Mouse (Mus musculus) CH12.LX (cell line): ENCODE measurements at regions not wholly inside any gene's neighbourhood (a gene's known extent, or its start where the extent isn't known, plus 50 kb on each side); places are given as distances from the start of the nearest gene placed in this dataset.

Experiments used
- DNase-seq: peaks from one replicate; pipeline ENCODE4 v3.0.0-alpha.2; 2013; ENCODE audit errors: extremely low read depth
- H3K27ac ChIP-seq: 2 replicates; pipeline ENCODE4 v1.5.1; 2012; ENCODE audit warnings: low read depth, mild to moderate bottlenecking, control low read depth, moderate library complexity; ENCODE audit not compliant: insufficient read depth
- H3K27me3 ChIP-seq: replicated peaks from 2 replicates; pipeline ENCODE3; 2012; ENCODE audit warnings: inconsistent platforms
- H3K36me3 ChIP-seq, 2 experiments: replicated peaks in 1 of 2; 2 replicates each; pipeline versions ENCODE3 to v1.6.1; 2012; ENCODE audit warnings: inconsistent platforms in 1 of 2, low read length in 1 of 2, mild to moderate bottlenecking in 1 of 2, mixed read lengths in 1 of 2, moderate library complexity in 1 of 2; ENCODE audit not compliant: control insufficient read depth in 1 of 2, insufficient read depth in 1 of 2
- H3K4me1 ChIP-seq, 2 experiments: 2 replicates each; pipeline ENCODE4 v1.6.1; 2012; ENCODE audit warnings: inconsistent platforms in 1 of 2, moderate library complexity in 1 of 2; ENCODE audit not compliant: insufficient read depth in 2 of 2, control insufficient read depth in 1 of 2
- H3K4me2 ChIP-seq: 2 replicates; pipeline ENCODE4 v1.6.1; 2012; ENCODE audit warnings: low read depth, mild to moderate bottlenecking, control low read depth; ENCODE audit not compliant: poor library complexity, insufficient read depth, severe bottlenecking
- H3K4me3 ChIP-seq, 3 experiments: fragments of 150-350 bp in 1 of 3; sonication (generic) in 1 of 3; replicated peaks in 1 of 3; 2 replicates each; pipeline versions ENCODE3 to v1.5.1; 2011 to 2012; ENCODE audit warnings: low read depth in 2 of 3, low read length in 2 of 3, mild to moderate bottlenecking in 2 of 3, moderate library complexity in 2 of 3, control low read depth in 1 of 3, improper control_type of control experiment in 1 of 3, inconsistent platforms in 1 of 3, mixed read lengths in 1 of 3; ENCODE audit not compliant: poor library complexity in 1 of 3
- H3K79me2 ChIP-seq: replicated peaks from 2 replicates; pipeline ENCODE4 v1.6.1; 2012; ENCODE audit warnings: mild to moderate bottlenecking, moderate library complexity; ENCODE audit not compliant: control insufficient read depth, poor library complexity, insufficient read depth, severe bottlenecking; ENCODE audit errors: extremely low read depth
- H3K9ac ChIP-seq: 2 replicates; pipeline ENCODE4 v1.6.1; 2012; ENCODE audit warnings: low read depth, mild to moderate bottlenecking, control low read depth, moderate library complexity; ENCODE audit not compliant: insufficient read depth
- H3K9me3 ChIP-seq: replicated peaks from 2 replicates; pipeline ENCODE3; 2012; ENCODE audit warnings: low read length, inconsistent platforms, mixed read lengths
- CTCF ChIP-seq, 2 experiments: IDR thresholded peaks in 1 of 2; conservative IDR thresholded peaks in 1 of 2; 2 replicates each; pipeline ENCODE4 v1.5.1; 2011 to 2012; ENCODE audit warnings: low read depth in 2 of 2, low read length in 2 of 2, improper control_type of control experiment in 1 of 2, inconsistent platforms in 1 of 2, mild to moderate bottlenecking in 1 of 2, moderate library complexity in 1 of 2
- E2F4 ChIP-seq: IDR thresholded peaks from 2 replicates; pipeline ENCODE4 v1.6.1; 2011; ENCODE audit warnings: low read depth, low read length, improper control_type of control experiment; ENCODE audit not compliant: insufficient replicate concordance
- EP300 ChIP-seq: IDR thresholded peaks from 2 replicates; pipeline ENCODE4 v1.6.1; 2011; ENCODE audit warnings: low read length, improper control_type of control experiment
- GABPA ChIP-seq: IDR thresholded peaks from 2 replicates; pipeline ENCODE4 v1.6.1; 2012; ENCODE audit warnings: low read depth, low read length, improper control_type of control experiment, inconsistent platforms; ENCODE audit not compliant: insufficient replicate concordance
- HCFC1 ChIP-seq: IDR thresholded peaks from 2 replicates; pipeline ENCODE4 v1.6.1; 2012; ENCODE audit warnings: low read depth, mild to moderate bottlenecking, inconsistent platforms, low read length, improper control_type of control experiment
- IRF4 ChIP-seq: IDR thresholded peaks from 2 replicates; pipeline ENCODE4 v1.6.1; 2014; ENCODE audit warnings: low read depth, mild to moderate bottlenecking, inconsistent platforms, low read length, improper control_type of control experiment
- JUN ChIP-seq: IDR thresholded peaks from 2 replicates; pipeline ENCODE4 v1.6.1; 2011; ENCODE audit warnings: low read depth, mild to moderate bottlenecking, low read length, improper control_type of control experiment, moderate library complexity; ENCODE audit not compliant: insufficient read depth
- MEF2A ChIP-seq: IDR thresholded peaks from 2 replicates; pipeline ENCODE4 v1.6.1; 2014; ENCODE audit warnings: low read depth, mild to moderate bottlenecking, inconsistent platforms, low read length, improper control_type of control experiment, borderline replicate concordance
- MXI1 ChIP-seq: IDR thresholded peaks from 2 replicates; pipeline ENCODE4 v1.6.1; 2011; ENCODE audit warnings: mild to moderate bottlenecking, low read depth, low read length, improper control_type of control experiment
- MYC ChIP-seq: IDR thresholded peaks from 2 replicates; pipeline ENCODE4 v1.6.1; 2011; ENCODE audit warnings: low read depth, mild to moderate bottlenecking, improper control_type of control experiment, low read length
- NRF1 ChIP-seq: IDR thresholded peaks from 2 replicates; pipeline ENCODE4 v1.6.1; 2014; ENCODE audit warnings: low read depth, mild to moderate bottlenecking, inconsistent platforms, low read length, improper control_type of control experiment, moderate library complexity
- POLR2A ChIP-seq: IDR thresholded peaks from 2 replicates; pipeline ENCODE4 v1.6.1; 2011; ENCODE audit warnings: low read depth, mild to moderate bottlenecking, improper control_type of control experiment, low read length
- POLR2AphosphoS2 ChIP-seq: IDR thresholded peaks from 2 replicates; pipeline ENCODE4 v1.6.1; 2011; ENCODE audit warnings: low read depth, low read length, improper control_type of control experiment
- RAD21 ChIP-seq: IDR thresholded peaks from 2 replicates; pipeline ENCODE4 v1.6.1; 2011; ENCODE audit warnings: low read depth, mild to moderate bottlenecking, low read length, improper control_type of control experiment, moderate library complexity
- RCOR1 ChIP-seq: conservative IDR thresholded peaks from 2 replicates; pipeline ENCODE4 v1.6.1; 2012; ENCODE audit warnings: low read depth, mild to moderate bottlenecking, inconsistent platforms, low read length, improper control_type of control experiment
- SIN3A ChIP-seq: IDR thresholded peaks from 2 replicates; pipeline ENCODE4 v1.6.1; 2012; ENCODE audit warnings: low read length, improper control_type of control experiment, inconsistent platforms
- SMC3 ChIP-seq: IDR thresholded peaks from 2 replicates; pipeline ENCODE4 v1.6.1; 2011; ENCODE audit warnings: low read depth, low read length, improper control_type of control experiment
- TCF12 ChIP-seq: IDR thresholded peaks from 2 replicates; pipeline ENCODE4 v1.6.1; 2014; ENCODE audit warnings: low read depth, mild to moderate bottlenecking, inconsistent platforms, low read length, improper control_type of control experiment
- ZKSCAN1 ChIP-seq: IDR thresholded peaks from 2 replicates; pipeline ENCODE4 v1.6.1; 2012; ENCODE audit warnings: low read depth, inconsistent platforms, low read length, improper control_type of control experiment, borderline replicate concordance
- ZNF384 ChIP-seq: IDR thresholded peaks from 2 replicates; pipeline ENCODE4 v1.6.1; 2012; ENCODE audit warnings: low read depth, low read length, improper control_type of control experiment, inconsistent platforms
- dilution Hi-C: fragments of 300-500 bp; cut with MboI; formaldehyde crosslinking; loops from 2 replicates; pipeline ENCODE4 v1.14.3; 2020; ENCODE audit warnings: low sequenced_read_pairs; ENCODE audit not compliant: extremely low pct_unique_long_range_greater_than_20kb, extremely low pct_ligation_motif_present
- in situ Hi-C: fragments of 300-500 bp; cut with MboI; formaldehyde crosslinking; loops from 3 replicates; pipeline ENCODE4 v1.14.3; 2019; ENCODE audit warnings: low sequenced_read_pairs, low pct_ligation_motif_present, low pct_unique_long_range_greater_than_20kb, mixed read lengths

- no peaks in the 10 kb centered on the region for H3K79me2 ChIP-seq
- H3K9me3 ChIP-seq: no peaks in the 10 kb centered on the region
- 0 out of 4 replicates have a peak, but pooled peaks cover 0 to 2% of the 10 kb centered on the region in 2 experiments for H3K4me1 ChIP-seq
- dilution Hi-C loops (no loop called here), in situ Hi-C loops (no loop called here)
- H3K36me3 ChIP-seq: no peaks in the 10 kb centered on the region
- no peak overlapping the region for H3K4me3 ChIP-seq
- no peak overlapping the region for H3K27ac ChIP-seq
- DNase-seq: no peak
- H3K4me2 ChIP-seq: peak overlapping the region; percentile 13; the same call in 1 of the 2 replicates
- TF ChIP-seq ZNF384 (no peak), SMC3 (no peak), POLR2AphosphoS2 (no peak)
- H3K9ac ChIP-seq: no peak overlapping the region
- peaks cover 13% of the 10 kb centered on the region for H3K27me3 ChIP-seq
Measured at GRCm38 (mm10) chr9:73262711-73263110, 149.5 kb downstream of the Rsl24d1 start.

- H3K4me2 ChIP-seq: no peak overlapping the region
- no peaks in the 10 kb centered on the region for H3K79me2 ChIP-seq
- peaks cover 13% of the 10 kb centered on the region for H3K27me3 ChIP-seq
- H3K27ac ChIP-seq: no peak overlapping the region
- no peak overlapping the region for H3K4me3 ChIP-seq
- H3K4me1 ChIP-seq: no peaks in the 10 kb centered on the region
- DNase-seq: no peak
- in situ Hi-C loops: no loop called here
- TF ChIP-seq GABPA: no peak
- TF ChIP-seq NRF1: no peak
- no peak for TF ChIP-seq IRF4
- TF ChIP-seq POLR2A: no peak
- TF ChIP-seq MEF2A: no peak
- TF ChIP-seq SMC3: no peak
- no peak for TF ChIP-seq TCF12
- TF ChIP-seq RCOR1: no peak
- no peak for TF ChIP-seq E2F4
- no peak for TF ChIP-seq ZNF384
- TF ChIP-seq ZKSCAN1: no peak
- no peak for TF ChIP-seq EP300
- no peak for TF ChIP-seq JUN
- TF ChIP-seq, all 38 proteins: peak for 0
- no peak overlapping the region for H3K9ac ChIP-seq
- H3K36me3 ChIP-seq: no peaks in the 10 kb centered on the region
- dilution Hi-C loops: no loop called here
- no peaks in the 10 kb centered on the region for H3K9me3 ChIP-seq
Measured at GRCm38 (mm10) chr9:73270249-73270648, 157.0 kb downstream of the Rsl24d1 start.

GRCm38 (mm10) chr9:73272614-73273013 is 159.4 kb downstream of the Rsl24d1 start:
- dilution Hi-C loops: no loop called here
- no peaks in the 10 kb centered on the region for H3K36me3 ChIP-seq

More at GRCm38 (mm10) chr9:73272614-73273013, 159.4 kb downstream of the Rsl24d1 start:
- Histone ChIP-seq H3K4me1 (no peaks in the 10 kb centered on the region), H3K4me2 (no peak overlapping the region), H3K9me3 (no peaks in the 10 kb centered on the region), H3K9ac (no peak overlapping the region), H3K79me2 (no peaks in the 10 kb centered on the region), H3K27ac (no peak overlapping the region), H3K27me3 (peaks cover 8% of the 10 kb centered on the region), H3K4me3 (no peak overlapping the region)
- TF ChIP-seq MYC (no peak), GABPA (no peak), ZNF384 (no peak), MEF2A (no peak), TCF12 (no peak), ZKSCAN1 (no peak), SIN3A (no peak), RCOR1 (no peak), RAD21 (no peak), CTCF (conservative IDR thresholded peaks at IDR 0.05 in 1 of 2, IDR thresholded peaks at IDR 0.05 in 1 of 2; ENCODE audit: low read depth in 2 of 2, low read length in 2 of 2) (no peak), MXI1 (no peak), HCFC1 (no peak)
- in situ Hi-C loops: no loop called here
- DNase-seq: no peak
